Mouse (Mus musculus) cerebellum, adult (tissue): ENCODE results near the gene Olfr998.
"Not testable (repeated sequence)": the region's sequence is repeated elsewhere in the genome, so short reads cannot be mapped to it uniquely, and the experiment has no call there.

ENCODE experiments used
- ATAC-seq: cut with Nextera tagmentation; 2 replicates; pipeline ENCODE4 v1.9.2; 2017; ENCODE audit warnings: mild to moderate bottlenecking, moderate library complexity, mixed read lengths; ENCODE audit not compliant: insufficient number of reproducible peaks, low FRiP score, low TSS enrichment

Olfr998 gene

DNA sequence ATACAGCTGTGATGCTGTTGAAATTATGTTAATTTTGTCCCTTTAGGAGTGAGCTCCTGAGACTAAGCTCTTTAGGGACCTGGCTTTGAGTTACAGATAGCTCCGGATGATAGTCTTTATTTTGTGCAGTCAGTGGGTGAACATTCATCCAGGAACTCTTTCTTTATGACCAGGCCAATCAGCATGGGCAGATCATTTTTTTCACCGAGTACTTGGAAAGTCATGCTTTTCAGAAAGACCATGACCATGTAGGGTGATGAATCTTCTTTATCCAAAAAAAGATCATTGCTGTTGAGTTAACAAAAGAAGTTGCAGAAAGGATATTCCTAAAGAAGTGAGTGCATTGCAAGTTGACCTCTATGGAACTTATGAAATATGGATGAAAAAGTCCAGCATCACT is at the start of gene Olfr998:
TSS of gene Olfr998 (plus strand) at position 301 of the 400 bp plus-strand sequence.
- ATAC-seq = not testable (repeated sequence)

DNA sequence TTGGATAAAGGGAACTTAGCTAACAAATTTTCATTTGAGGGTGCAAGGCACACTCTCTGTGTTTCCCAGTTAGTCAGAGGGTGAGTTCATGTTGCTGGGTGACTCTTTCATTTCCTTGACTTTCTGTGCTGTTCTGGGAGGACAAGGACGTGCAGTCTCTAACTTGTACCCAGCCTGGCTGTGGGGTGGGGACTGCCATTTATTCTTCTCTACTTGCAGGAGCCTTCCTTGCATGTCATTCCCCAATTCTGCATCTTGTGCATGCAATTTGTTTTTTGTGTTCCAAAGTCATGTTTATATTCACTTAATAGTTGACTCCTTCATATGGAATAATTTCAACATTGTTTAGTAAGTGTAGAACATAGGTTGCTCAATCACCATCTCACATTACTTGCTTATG is 33.9 kb upstream of the Olfr998 start:
- ATAC-seq = no peak

DNA sequence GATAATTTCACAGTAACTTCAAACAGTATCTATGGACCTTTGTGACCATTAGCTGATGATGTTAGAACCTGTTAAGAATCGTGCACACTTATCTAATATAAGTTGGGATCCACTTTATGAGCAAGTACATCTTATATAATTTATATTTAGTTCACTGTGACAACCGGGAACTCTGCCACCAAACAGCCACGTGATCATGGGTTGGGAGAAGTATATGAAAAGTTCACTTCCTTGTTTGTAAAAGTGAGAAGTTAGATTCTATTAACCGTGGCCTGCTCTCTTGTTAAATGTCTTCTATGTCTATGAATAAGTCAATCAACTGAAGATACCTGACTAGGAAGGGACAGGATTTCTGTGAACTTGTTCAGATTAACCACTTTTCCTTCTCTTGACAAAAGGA is 28.5 kb upstream of the Olfr998 start:
- ATAC-seq = no peak

DNA sequence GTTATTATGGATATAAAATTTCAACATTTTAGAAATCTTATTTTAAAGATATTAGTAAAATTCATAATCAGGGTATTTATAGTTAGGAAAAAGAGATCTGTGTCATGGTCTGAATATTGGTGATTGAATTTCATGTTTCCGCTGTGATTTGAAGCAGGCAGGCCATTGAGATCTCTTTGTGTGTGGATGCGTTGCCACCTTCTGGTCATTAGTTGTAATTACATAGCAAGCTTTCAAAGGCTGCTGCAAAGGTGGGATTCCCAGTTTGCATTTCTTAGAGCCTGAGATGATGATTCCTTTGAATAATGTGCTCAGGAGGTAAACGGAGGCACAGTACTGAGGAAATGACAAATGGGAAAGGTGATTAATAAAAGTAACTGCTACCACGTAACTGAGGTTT is 27.6 kb upstream of the Olfr998 start:
- no peak for ATAC-seq

DNA sequence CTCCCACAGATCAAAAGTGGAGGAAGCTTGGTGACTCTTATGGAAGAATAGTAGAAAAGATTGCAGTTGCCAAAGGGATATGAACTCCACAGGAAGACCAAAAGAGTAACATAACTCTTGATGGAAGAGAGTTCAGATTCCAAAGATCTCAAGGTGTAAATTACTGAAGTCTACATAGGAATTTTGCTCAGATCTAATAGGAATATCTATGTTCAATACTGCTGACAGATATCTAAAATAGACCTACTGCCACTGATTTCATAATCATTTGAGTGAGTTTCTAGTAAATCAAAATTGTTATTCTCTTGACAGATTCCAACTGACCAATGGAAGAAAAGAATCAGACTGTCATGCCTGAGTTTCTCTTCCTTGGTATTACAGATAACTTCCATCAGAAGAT is 9.8 kb upstream of the Olfr998 start, which contains the start of gene Olfr996:
TSS of gene Olfr996 (plus strand) at position 301 of the 400 bp plus-strand sequence.
- ATAC-seq = no peak

DNA sequence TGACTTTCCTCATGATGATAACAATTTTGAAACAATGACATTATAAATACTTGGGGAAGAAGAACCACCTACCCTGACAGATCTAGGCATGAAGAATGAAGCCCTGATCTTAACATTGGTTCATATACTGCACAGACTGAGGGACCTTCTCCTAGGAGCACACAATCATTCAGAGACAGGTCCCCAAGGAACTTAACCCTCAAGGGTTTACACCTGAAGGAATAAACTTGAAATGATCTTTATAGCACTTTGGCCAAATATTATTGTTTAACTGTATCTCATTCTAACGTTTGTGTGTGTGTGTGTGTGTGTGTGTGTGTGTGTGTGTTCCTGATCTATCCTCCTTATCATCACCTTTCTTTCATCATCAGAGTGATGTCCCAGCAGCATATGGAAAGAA is 23.1 kb downstream of the Olfr998 start, which contains the start of gene Olfr1000:
TSS of gene Olfr1000 (minus strand) at position 101 of the 400 bp plus-strand sequence.
- ATAC-seq = no peak
